9 mouse cellular contexts compared by ENCODE assay signal in genomic region chr7:112085062-112085461, GRCm38 (mm10).
DNase-seq lines count a peak whose midpoint lies in the region; ATAC-seq lines count a peak whose summit lies in the region.
"Had no signal": no experiment of that assay in that cellular context is flagged by ENCODE, and none has a peak within 500 bp of the region (broad histone marks: within the 10 kb centered on the region; RNA-seq: fewer than 3 reads in every experiment).

No protein-coding gene starts in this region.

- H3K4me1 ChIP-seq in liver, embryonic 12.5 days, result no peaks in the 10 kb centered on the region
- H3K4me1 ChIP-seq: embryonic facial prominence, embryonic 13.5 days had no signal

- 48% methylated on average over 4 of the region's 4 CpGs for WGBS in liver, embryonic 12.5 days (ENCODE audit: insufficient replicate concordance)

- no peak overlapping the region for H3K27ac ChIP-seq in liver, embryonic 12.5 days
- H3K27ac ChIP-seq: embryonic facial prominence, embryonic 13.5 days had no signal

- ATAC-seq in liver, embryonic 12.5 days, result no peak

- peak; percentile 85 for DNase-seq in liver
- peak; percentile 90 to 92 for DNase-seq in cerebellum, adult 18-20 months
- peak; percentile 83 for DNase-seq in forelimb bud, embryonic 11.5 days (ENCODE audit: low read depth, low spot score)
- peak; percentile 58 for DNase-seq in hindlimb bud, embryonic 11.5 days (ENCODE audit: extremely low spot score, low read depth, low spot score)
- peak; percentile 80 to 88 for DNase-seq in left cerebral cortex, postnatal 25 days (ENCODE audit: low spot score in 2 of 2)
- DNase-seq in naive thymus-derived CD4-positive, alpha-beta T cell, adult 2 months (ENCODE audit: low read depth), result peak; percentile 81
- peak; percentile 44 for DNase-seq in telencephalon, adult 2 months (ENCODE audit: low read depth, low spot score)

- H3K9ac ChIP-seq in liver, embryonic 12.5 days, result no peak overlapping the region
- H3K9ac ChIP-seq: embryonic facial prominence, embryonic 13.5 days had no signal

- H3K9me3 ChIP-seq in liver, embryonic 12.5 days (replicated peaks), result no peaks in the 10 kb centered on the region
- H3K9me3 ChIP-seq: embryonic facial prominence, embryonic 13.5 days had no signal

- no peak overlapping the region for H3K4me3 ChIP-seq in liver, embryonic 12.5 days
- H3K4me3 ChIP-seq: embryonic facial prominence, embryonic 13.5 days had no signal

- intact Hi-C loops in left cerebral cortex, postnatal 25 days (cut with DNase I), result loop anchor here (1.0 to 5.0 kb wide), 2 partner anchors 95 to 282 kb away; no protein-coding TSS in a partner anchor

- H3K36me3 ChIP-seq in liver, embryonic 12.5 days, result peaks cover 77% of the 10 kb centered on the region

- no peaks in the 10 kb centered on the region for H3K27me3 ChIP-seq in liver, embryonic 12.5 days (replicated peaks)
- H3K27me3 ChIP-seq: embryonic facial prominence, embryonic 13.5 days had no signal

- no peak overlapping the region for H3K4me2 ChIP-seq in liver, embryonic 12.5 days
- H3K4me2 ChIP-seq: embryonic facial prominence, embryonic 13.5 days had no signal
